Mouse (Mus musculus) MEL (cell line): Measurements from ENCODE around the gene Vax2.

Experiments
- GATA1 ChIP-seq: IDR thresholded peaks from 2 replicates; pipeline ENCODE4 v1.6.1; 2011; ENCODE audit warnings: low read depth, low read length, improper control_type of control experiment
- POLR2A ChIP-seq, 2 experiments: IDR thresholded peaks; 2 replicates each; pipeline ENCODE4 v1.6.1; 2011 to 2012; ENCODE audit warnings: low read length in 2 of 2, mild to moderate bottlenecking in 2 of 2, control low read depth in 1 of 2, improper control_type of control experiment in 1 of 2, low read depth in 1 of 2, moderate library complexity in 1 of 2; ENCODE audit not compliant: control insufficient read depth in 1 of 2, insufficient read depth in 1 of 2, poor library complexity in 1 of 2

GRCm38 (mm10) chr6:83738596-83738995, 27.5 kb downstream of the Vax2 start:
- TF ChIP-seq POLR2A (IDR thresholded peaks at IDR 0.05; ENCODE audit: control insufficient read depth in 1 of 2, insufficient read depth in 1 of 2, low read depth in 1 of 2, low read length in 2 of 2, poor library complexity in 1 of 2): no peak
- no peak for TF ChIP-seq GATA1
